Mouse (Mus musculus) embryonic facial prominence, embryonic 14.5 days (tissue): ENCODE measurements around the gene Sept14. TPM values are rescaled to one million over a fixed set of nuclear protein-coding genes. Genes with fewer than 3 reads are reported as not detected.
"Not testable (repeated sequence)": the region's sequence is repeated elsewhere in the genome, so short reads cannot be mapped to it uniquely, and the experiment has no call there.

ENCODE experiments used
- ATAC-seq: fragments of 200-750 bp; cut with Nextera tagmentation; 2 replicates; pipeline ENCODE4 v1.8.0; 2017; ENCODE audit warnings: low read depth, moderate number of reproducible peaks, moderate TSS enrichment
- DNase-seq: peaks from one replicate; pipeline ENCODE4 v3.0.0-alpha.2; 2015; ENCODE audit warnings: low spot score
- H3K27ac ChIP-seq: fragments of 300-500 bp; sonication (generic); replicated peaks from 2 replicates; pipeline ENCODE4 v1.5.1; 2014; ENCODE audit warnings: low read depth, mild to moderate bottlenecking, low read length, moderate library complexity
- H3K27me3 ChIP-seq: fragments of 300-500 bp; sonication (generic); replicated peaks from 2 replicates; pipeline ENCODE4 v1.6.1; 2014; ENCODE audit warnings: low read length; ENCODE audit not compliant: control insufficient read depth, insufficient read depth
- H3K36me3 ChIP-seq: fragments of 300-500 bp; sonication (generic); 2 replicates; pipeline ENCODE4 v1.6.1; 2014; ENCODE audit warnings: low read length, mixed read lengths; ENCODE audit not compliant: control insufficient read depth, insufficient read depth
- H3K4me1 ChIP-seq: fragments of 300-500 bp; sonication (generic); 2 replicates; pipeline ENCODE4 v1.6.1; 2014; ENCODE audit warnings: antibody characterized with exemption, low read length; ENCODE audit not compliant: control insufficient read depth, insufficient read depth
- H3K4me2 ChIP-seq: fragments of 300-500 bp; sonication (generic); 2 replicates; pipeline ENCODE4 v1.6.1; 2014; ENCODE audit warnings: low read depth, mild to moderate bottlenecking, low read length, moderate library complexity, mixed read lengths
- H3K4me3 ChIP-seq: fragments of 300-500 bp; sonication (generic); 2 replicates; pipeline ENCODE4 v1.5.1; 2014; ENCODE audit warnings: low read depth, mild to moderate bottlenecking, low read length
- H3K9ac ChIP-seq: fragments of 300-500 bp; sonication (generic); 2 replicates; pipeline ENCODE4 v1.6.1; 2014; ENCODE audit warnings: low read depth, mild to moderate bottlenecking, low read length, moderate library complexity, mixed read lengths
- H3K9me3 ChIP-seq: fragments of 300-500 bp; sonication (generic); 2 replicates; pipeline ENCODE4 v1.6.1; 2016; ENCODE audit warnings: low read length; ENCODE audit not compliant: control insufficient read depth
- WGBS: fragments of 180-500 bp; shearing (Covaris S2); extraction: QIAGEN DNeasy Blood & Tissue Kit; methylation state at CpG from one replicate; pipeline ENCODE4 v1.1.7; 2014; 5-methylcytosine and 5-hydroxymethylcytosine counted together
- polyA plus RNA-seq: library from polyadenylated mRNA; unstranded; fragments of >200 nt; fragmentation: Nextera tagmentation; extraction: Ambion mirVana; gene quantifications from 2 replicates; pipeline ENCODE4 v1.2.1, GENCODE M21; 2014

Gene Sept14
- polyA plus RNA-seq, 1 experiment from 2014 or later, result not detected

- DNase-seq, result peak; percentile 3
- Histone ChIP-seq H3K9ac (no peak overlapping the region), H3K9me3 (no peaks in the 10 kb centered on the region), H3K4me2 (peak overlapping the region; percentile 33), H3K4me1 (no peaks in the 10 kb centered on the region), H3K27ac (no peak overlapping the region), H3K27me3 (no peaks in the 10 kb centered on the region), H3K4me3 (peak overlapping the region; percentile 17; the same call in 1 of the 2 replicates), H3K36me3 (no peaks in the 10 kb centered on the region)
- ATAC-seq, result no peak
- WGBS, result 34% methylated on average over 2 of the region's 2 CpGs
These were observed 7.8 kb downstream of the Sept14 start for GRCm38 (mm10) chr5:129700506-129700905.

DNA sequence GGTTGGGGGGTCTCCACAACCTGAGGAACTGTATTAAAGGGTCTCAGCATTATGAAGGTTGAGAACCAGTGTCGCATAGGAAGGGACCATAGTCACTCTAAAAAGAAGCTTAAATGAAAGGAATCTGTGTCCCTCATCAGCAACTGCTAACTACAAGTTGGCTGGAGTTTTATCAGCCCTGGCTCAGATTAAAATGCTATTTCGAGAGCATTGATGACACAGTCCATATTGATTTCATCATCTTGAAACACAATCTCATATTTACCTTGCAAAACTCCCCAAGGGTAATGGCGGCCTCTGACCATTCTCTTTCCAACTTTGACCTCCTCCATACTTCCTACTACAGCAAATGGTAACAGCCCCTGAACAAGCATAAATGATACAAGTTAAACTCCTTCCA lies 17.8 kb downstream of the Sept14 start:
- Histone ChIP-seq H3K9me3 (no peaks in the 10 kb centered on the region), H3K4me3 (no peak overlapping the region), H3K4me2 (no peak overlapping the region), H3K27me3 (no peaks in the 10 kb centered on the region; the same call in 1 of the 2 replicates), H3K4me1 (no peaks in the 10 kb centered on the region), H3K27ac (no peak overlapping the region), H3K36me3 (no peaks in the 10 kb centered on the region), H3K9ac (no peak overlapping the region)
- WGBS, result 69% methylated on average over 3 of the region's 3 CpGs
- DNase-seq (no peak), ATAC-seq (no peak)

- Histone ChIP-seq H3K9ac (no peak overlapping the region), H3K9me3 (no peaks in the 10 kb centered on the region), H3K27ac (no peak overlapping the region), H3K27me3 (no peaks in the 10 kb centered on the region), H3K4me3 (no peak overlapping the region), H3K4me2 (no peak overlapping the region), H3K36me3 (no peaks in the 10 kb centered on the region), H3K4me1 (no peaks in the 10 kb centered on the region)
- DNase-seq (no peak), ATAC-seq (no peak)
- 84% methylated on average over 7 of the region's 7 CpGs for WGBS
These were observed 20.7 kb downstream of the Sept14 start for GRCm38 (mm10) chr5:129687621-129688020.

DNA sequence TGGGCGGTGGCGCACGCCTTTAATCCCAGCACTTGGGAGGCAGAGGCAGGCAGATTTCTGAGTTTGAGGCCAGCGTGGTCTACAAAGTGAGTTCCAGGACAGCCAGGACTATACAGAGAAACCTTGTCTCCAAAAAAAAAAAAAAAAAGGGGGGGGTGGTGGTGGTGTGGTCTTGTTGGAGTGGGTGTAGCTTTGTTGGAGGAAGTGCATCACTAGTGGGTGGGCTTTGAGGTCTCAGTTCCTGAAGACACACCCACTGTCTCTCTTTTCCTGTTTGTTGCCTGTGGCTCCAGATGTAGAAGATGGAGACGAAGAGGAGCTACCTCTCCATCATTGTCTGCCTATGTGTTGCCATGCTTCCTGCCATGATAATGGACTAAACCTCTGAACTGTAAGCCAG lies 23.2 kb downstream of the Sept14 start:
- H3K27ac ChIP-seq, H3K9me3 ChIP-seq, ATAC-seq, H3K4me2 ChIP-seq, H3K27me3 ChIP-seq, H3K36me3 ChIP-seq, DNase-seq, H3K9ac ChIP-seq, H3K4me3 ChIP-seq, H3K4me1 ChIP-seq: not testable (repeated sequence)
- 92% methylated on average over 5 of the region's 5 CpGs for WGBS

- under 1% methylated on average over 22 of the region's 23 CpGs for WGBS
- ATAC-seq, result peak; percentile 94
These were observed 38.3 kb downstream of the Sept14 start, which contains the start of gene Zfp11 for GRCm38 (mm10) chr5:129670036-129670458. TSS of gene Zfp11 (minus strand) at chr5:129670099.

GRCm38 (mm10) chr5:129669453-129670035 lies 38.8 kb downstream of the Sept14 start:
- H3K4me1 ChIP-seq, result peaks cover 9% of the 10 kb centered on the region; the same call in 1 of the 2 replicates
- H3K27me3 ChIP-seq, result no peaks in the 10 kb centered on the region
- whole genome bisulfite sequencing, result under 1% methylated on average over 24 of the region's 31 CpGs
- ATAC-seq (peak; percentile 47), DNase-seq (no peak)
- peaks cover 5% of the 10 kb centered on the region; the same call in 1 of the 2 replicates for H3K9me3 ChIP-seq
- no peaks in the 10 kb centered on the region for H3K36me3 ChIP-seq
- peak overlapping the region; percentile 61 for H3K4me3 ChIP-seq
- H3K27ac ChIP-seq, result no peak overlapping the region
- peak overlapping the region; percentile 56 for H3K4me2 ChIP-seq
- H3K9ac ChIP-seq, result peak overlapping the region; percentile 84

More at GRCm38 (mm10) chr5:129670036-129670458, 38.3 kb downstream of the Sept14 start, which contains the start of gene Zfp11:
- H3K4me2 ChIP-seq, result peak within 1 kb of the TSS; percentile 56
- peaks cover 9% of the 10 kb centered on the region; the same call in 1 of the 2 replicates for H3K4me1 ChIP-seq
- H3K4me3 ChIP-seq, result peak within 1 kb of the TSS; percentile 61
- H3K36me3 ChIP-seq, result no peaks in the 10 kb centered on the region
- H3K9ac ChIP-seq, result peak within 1 kb of the TSS; percentile 84
- H3K27me3 ChIP-seq, result no peaks in the 10 kb centered on the region
- DNase-seq, result peak; percentile 85
- peaks cover 7% of the 10 kb centered on the region; the same call in 1 of the 2 replicates for H3K9me3 ChIP-seq
- H3K27ac ChIP-seq, result no peak within 1 kb of the TSS

GRCm38 (mm10) chr5:129667851-129668250 lies 40.5 kb downstream of the Sept14 start:
- 86% methylated on average over 4 of the region's 4 CpGs for WGBS
- no peaks in the 10 kb centered on the region for H3K36me3 ChIP-seq
- no peaks in the 10 kb centered on the region for H3K9me3 ChIP-seq
- H3K9ac ChIP-seq, result no peak overlapping the region
- no peak overlapping the region for H3K4me3 ChIP-seq
- ATAC-seq (no peak), DNase-seq (no peak)
- H3K4me1 ChIP-seq, result peaks cover 9% of the 10 kb centered on the region; the same call in 1 of the 2 replicates
- H3K27me3 ChIP-seq, result no peaks in the 10 kb centered on the region
- no peak overlapping the region for H3K4me2 ChIP-seq
- H3K27ac ChIP-seq, result no peak overlapping the region

DNA sequence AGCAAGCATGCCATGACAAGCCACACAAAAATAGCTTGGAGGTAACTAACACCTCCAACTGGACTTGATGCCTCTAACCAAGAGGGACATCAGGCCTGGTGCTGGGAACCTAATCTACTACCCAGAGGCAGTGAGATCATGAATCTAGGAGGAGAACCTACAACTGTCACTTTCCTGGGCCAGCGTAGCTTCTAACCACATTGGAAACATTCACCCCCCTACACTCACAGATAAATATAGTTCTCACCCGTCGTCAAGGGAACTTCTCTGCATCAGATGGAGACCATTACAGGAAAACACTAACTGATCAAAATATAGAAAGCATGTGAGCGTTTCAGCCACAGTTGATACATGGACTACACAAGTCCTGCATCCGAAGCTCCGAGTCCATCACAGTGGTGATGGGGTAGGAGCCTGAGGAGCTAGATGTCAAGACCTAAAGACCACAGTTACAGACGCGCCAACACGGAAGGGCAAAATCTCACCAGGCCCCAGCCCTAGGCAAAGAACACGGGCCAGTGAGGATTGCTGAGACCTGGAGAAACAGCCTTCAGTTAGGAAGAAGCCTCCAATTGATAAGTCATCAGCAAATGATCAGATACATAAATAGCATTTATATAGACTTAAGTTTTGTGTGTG lies 41.9 kb downstream of the Sept14 start:
- H3K4me2 ChIP-seq, result no peak overlapping the region
- ATAC-seq (no peak), DNase-seq (no peak)
- no peak overlapping the region for H3K4me3 ChIP-seq
- no peak overlapping the region for H3K9ac ChIP-seq
- no peaks in the 10 kb centered on the region for H3K27me3 ChIP-seq
- WGBS, result 92% methylated on average over 10 of the region's 10 CpGs
- H3K4me1 ChIP-seq, result peaks cover 9% of the 10 kb centered on the region; the same call in 1 of the 2 replicates
- H3K36me3 ChIP-seq, result no peaks in the 10 kb centered on the region
- H3K27ac ChIP-seq, result no peak overlapping the region
- H3K9me3 ChIP-seq, result no peaks in the 10 kb centered on the region
